Mouse (Mus musculus) limb, embryonic 15.5 days (tissue): ENCODE measurements around the gene Ifnk. TPM values are rescaled to one million over a fixed set of nuclear protein-coding genes. Genes with fewer than 3 reads are reported as not detected.

Experiments used
- ATAC-seq: fragments of 200-750 bp; cut with Nextera tagmentation; 2 replicates; pipeline ENCODE4 v1.8.0; 2017; ENCODE audit warnings: low read depth, moderate TSS enrichment; ENCODE audit not compliant: insufficient number of reproducible peaks, low FRiP score, low TSS enrichment
- H3K27ac ChIP-seq: fragments of 300-500 bp; sonication (generic); 2 replicates; pipeline ENCODE4 v1.5.1; 2015; ENCODE audit warnings: moderate library complexity, mild to moderate bottlenecking, inconsistent platforms
- H3K27me3 ChIP-seq: fragments of 300-500 bp; sonication (generic); 2 replicates; pipeline ENCODE4 v1.6.1; 2015; ENCODE audit warnings: inconsistent platforms
- H3K36me3 ChIP-seq: fragments of 300-500 bp; sonication (generic); 2 replicates; pipeline ENCODE4 v1.6.1; 2015; ENCODE audit warnings: inconsistent platforms
- H3K4me1 ChIP-seq: fragments of 300-500 bp; sonication (generic); 2 replicates; pipeline ENCODE4 v1.6.1; 2015; ENCODE audit warnings: inconsistent platforms
- H3K4me2 ChIP-seq: fragments of 300-500 bp; sonication (generic); 2 replicates; pipeline ENCODE4 v1.6.1; 2015; ENCODE audit warnings: mild to moderate bottlenecking, inconsistent platforms
- H3K4me3 ChIP-seq: fragments of 300-500 bp; sonication (generic); 2 replicates; pipeline ENCODE4 v1.5.1; 2015; ENCODE audit warnings: mild to moderate bottlenecking, inconsistent platforms
- H3K9ac ChIP-seq: fragments of 300-500 bp; sonication (generic); 2 replicates; pipeline ENCODE4 v1.6.1; 2015; ENCODE audit warnings: inconsistent platforms
- H3K9me3 ChIP-seq: fragments of 300-500 bp; sonication (generic); 2 replicates; pipeline ENCODE4 v1.6.1; 2016; ENCODE audit warnings: inconsistent platforms
- WGBS: fragments of 180-500 bp; shearing (Covaris S2); methylation state at CpG from one replicate; pipeline ENCODE4 v1.1.7; 2015; 5-methylcytosine and 5-hydroxymethylcytosine counted together
- polyA plus RNA-seq: library from polyadenylated mRNA; unstranded; fragments of >200 nt; fragmentation: Nextera tagmentation; extraction: Ambion mirVana; gene quantifications from 2 replicates; pipeline ENCODE4 v1.2.1, GENCODE M21; 2015

Ifnk gene
- 0.19 and 0.22 TPM in 2 replicates for polyA plus RNA-seq

GRCm38 (mm10) chr4:35151756-35152155, at the start of gene Ifnk:
Ifnk (plus strand) TSS chr4:35152056.
- Histone ChIP-seq H3K9ac (no peak within 1 kb of the TSS), H3K36me3 (no peaks in the 10 kb centered on the region), H3K27me3 (no peaks in the 10 kb centered on the region), H3K4me2 (no peak within 1 kb of the TSS), H3K4me3 (no peak within 1 kb of the TSS), H3K9me3 (no peaks in the 10 kb centered on the region), H3K4me1 (peaks cover 16% of the 10 kb centered on the region), H3K27ac (no peak within 1 kb of the TSS)
- no peak for ATAC-seq
- WGBS: 73% methylated on average over 4 of the region's 4 CpGs

GRCm38 (mm10) chr4:35105115-35105773, 46.6 kb upstream of the Ifnk start:
- no peaks in the 10 kb centered on the region for H3K36me3 ChIP-seq
- 75% methylated on average over 14 of the region's 14 CpGs for WGBS
- no peak for ATAC-seq
- no peak overlapping the region for H3K4me2 ChIP-seq
- H3K4me1 ChIP-seq: peaks cover 8% of the 10 kb centered on the region
- no peaks in the 10 kb centered on the region for H3K9me3 ChIP-seq
- H3K27ac ChIP-seq: no peak overlapping the region
- H3K4me3 ChIP-seq: no peak overlapping the region
- no peaks in the 10 kb centered on the region for H3K27me3 ChIP-seq
- no peak overlapping the region for H3K9ac ChIP-seq

- WGBS: 73% methylated on average over 4 of the region's 4 CpGs
Observed at GRCm38 (mm10) chr4:35112452-35112851, 39.4 kb upstream of the Ifnk start.

GRCm38 (mm10) chr4:35113516-35114248, 38.2 kb upstream of the Ifnk start:
- no peaks in the 10 kb centered on the region for H3K9me3 ChIP-seq
- H3K27ac ChIP-seq: no peak overlapping the region
- no peak overlapping the region for H3K4me2 ChIP-seq
- ATAC-seq: no peak
- 72% methylated on average over 13 of the region's 13 CpGs for WGBS
- no peaks in the 10 kb centered on the region for H3K27me3 ChIP-seq
- no peak overlapping the region for H3K9ac ChIP-seq
- no peaks in the 10 kb centered on the region for H3K36me3 ChIP-seq
- no peak overlapping the region for H3K4me3 ChIP-seq
- peaks cover 5% of the 10 kb centered on the region; the same call in 1 of the 2 replicates for H3K4me1 ChIP-seq

More at GRCm38 (mm10) chr4:35112452-35112851, 39.4 kb upstream of the Ifnk start:
- Histone ChIP-seq H3K27me3 (no peaks in the 10 kb centered on the region), H3K4me3 (no peak overlapping the region), H3K4me2 (no peak overlapping the region), H3K36me3 (no peaks in the 10 kb centered on the region), H3K9ac (no peak overlapping the region), H3K4me1 (peaks cover 5% of the 10 kb centered on the region; the same call in 1 of the 2 replicates), H3K9me3 (no peaks in the 10 kb centered on the region), H3K27ac (no peak overlapping the region)
- no peak for ATAC-seq

GRCm38 (mm10) chr4:35114950-35115349, 36.9 kb upstream of the Ifnk start:
- Histone ChIP-seq H3K36me3 (no peaks in the 10 kb centered on the region), H3K27ac (no peak overlapping the region), H3K4me1 (peaks cover 9% of the 10 kb centered on the region; the same call in 1 of the 2 replicates), H3K9me3 (no peaks in the 10 kb centered on the region), H3K4me3 (no peak overlapping the region), H3K27me3 (no peaks in the 10 kb centered on the region), H3K4me2 (no peak overlapping the region), H3K9ac (no peak overlapping the region)
- WGBS: 78% methylated on average over 2 of the region's 2 CpGs
- no peak for ATAC-seq

- Histone ChIP-seq H3K27me3 (no peaks in the 10 kb centered on the region), H3K9ac (no peak overlapping the region), H3K4me3 (no peak overlapping the region), H3K36me3 (no peaks in the 10 kb centered on the region), H3K4me2 (no peak overlapping the region), H3K9me3 (no peaks in the 10 kb centered on the region), H3K27ac (no peak overlapping the region), H3K4me1 (peaks cover 12% of the 10 kb centered on the region)
- ATAC-seq: no peak
- 65% methylated on average over 6 of the region's 6 CpGs for WGBS
Observed at GRCm38 (mm10) chr4:35115933-35116332, 35.9 kb upstream of the Ifnk start.

- WGBS: 90% methylated on average over 3 of the region's 3 CpGs
- Histone ChIP-seq H3K27ac (no peak overlapping the region), H3K4me2 (no peak overlapping the region), H3K36me3 (no peaks in the 10 kb centered on the region), H3K9ac (no peak overlapping the region), H3K4me1 (peaks cover 14% of the 10 kb centered on the region), H3K4me3 (no peak overlapping the region), H3K9me3 (no peaks in the 10 kb centered on the region), H3K27me3 (no peaks in the 10 kb centered on the region)
- no peak for ATAC-seq
Observed at GRCm38 (mm10) chr4:35117144-35117543, 34.7 kb upstream of the Ifnk start.

- Histone ChIP-seq H3K4me1 (peaks cover 14% of the 10 kb centered on the region; the same call in 1 of the 2 replicates), H3K4me2 (no peak overlapping the region), H3K27ac (no peak overlapping the region), H3K9me3 (no peaks in the 10 kb centered on the region), H3K36me3 (no peaks in the 10 kb centered on the region), H3K27me3 (no peaks in the 10 kb centered on the region), H3K9ac (no peak overlapping the region), H3K4me3 (no peak overlapping the region)
- 72% methylated on average over 2 of the region's 2 CpGs for WGBS
- ATAC-seq: no peak
Observed at GRCm38 (mm10) chr4:35118851-35119250, 33.0 kb upstream of the Ifnk start.

GRCm38 (mm10) chr4:35120159-35120558, 31.7 kb upstream of the Ifnk start:
- Histone ChIP-seq H3K9ac (no peak overlapping the region), H3K4me3 (no peak overlapping the region), H3K36me3 (no peaks in the 10 kb centered on the region), H3K4me1 (peaks cover 15% of the 10 kb centered on the region; the same call in 1 of the 2 replicates), H3K27ac (no peak overlapping the region), H3K4me2 (no peak overlapping the region), H3K9me3 (no peaks in the 10 kb centered on the region), H3K27me3 (no peaks in the 10 kb centered on the region)
- 34% methylated on average over 4 of the region's 4 CpGs for WGBS
- ATAC-seq: no peak

GRCm38 (mm10) chr4:35120575-35120974, 31.3 kb upstream of the Ifnk start:
- H3K4me2 ChIP-seq: no peak overlapping the region
- no peaks in the 10 kb centered on the region for H3K9me3 ChIP-seq
- no peak for ATAC-seq
- H3K36me3 ChIP-seq: no peaks in the 10 kb centered on the region
- H3K27me3 ChIP-seq: no peaks in the 10 kb centered on the region
- peaks cover 19% of the 10 kb centered on the region; the same call in 1 of the 2 replicates for H3K4me1 ChIP-seq
- WGBS: 76% methylated on average over 8 of the region's 8 CpGs
- no peak overlapping the region for H3K9ac ChIP-seq
- no peak overlapping the region for H3K27ac ChIP-seq
- no peak overlapping the region for H3K4me3 ChIP-seq

- no peak overlapping the region for H3K9ac ChIP-seq
- H3K4me2 ChIP-seq: no peak overlapping the region
- 38% methylated on average over 12 of the region's 12 CpGs for WGBS
- no peak overlapping the region for H3K27ac ChIP-seq
- no peaks in the 10 kb centered on the region for H3K27me3 ChIP-seq
- no peak overlapping the region for H3K4me3 ChIP-seq
- H3K4me1 ChIP-seq: peaks cover 19% of the 10 kb centered on the region; the same call in 1 of the 2 replicates
- no peak for ATAC-seq
- no peaks in the 10 kb centered on the region for H3K36me3 ChIP-seq
- no peaks in the 10 kb centered on the region for H3K9me3 ChIP-seq
Observed at GRCm38 (mm10) chr4:35121060-35121459, 30.8 kb upstream of the Ifnk start.

- peaks cover 19% of the 10 kb centered on the region; the same call in 1 of the 2 replicates for H3K4me1 ChIP-seq
- WGBS: 58% methylated on average over 5 of the region's 5 CpGs
- no peaks in the 10 kb centered on the region for H3K9me3 ChIP-seq
- ATAC-seq: no peak
- H3K4me2 ChIP-seq: no peak overlapping the region
- no peaks in the 10 kb centered on the region for H3K27me3 ChIP-seq
- H3K36me3 ChIP-seq: no peaks in the 10 kb centered on the region
- H3K4me3 ChIP-seq: no peak overlapping the region
- H3K9ac ChIP-seq: no peak overlapping the region
- no peak overlapping the region for H3K27ac ChIP-seq
Observed at GRCm38 (mm10) chr4:35123087-35123486, 28.8 kb upstream of the Ifnk start.
